Mouse (Mus musculus): ENCODE data around the gene Cwc27. TPM values are rescaled to one million over a fixed set of nuclear protein-coding genes. Genes with fewer than 3 reads are reported as not detected.

Cwc27 gene
- total RNA-seq, 1 experiment = 29.5 TPM

DNA sequence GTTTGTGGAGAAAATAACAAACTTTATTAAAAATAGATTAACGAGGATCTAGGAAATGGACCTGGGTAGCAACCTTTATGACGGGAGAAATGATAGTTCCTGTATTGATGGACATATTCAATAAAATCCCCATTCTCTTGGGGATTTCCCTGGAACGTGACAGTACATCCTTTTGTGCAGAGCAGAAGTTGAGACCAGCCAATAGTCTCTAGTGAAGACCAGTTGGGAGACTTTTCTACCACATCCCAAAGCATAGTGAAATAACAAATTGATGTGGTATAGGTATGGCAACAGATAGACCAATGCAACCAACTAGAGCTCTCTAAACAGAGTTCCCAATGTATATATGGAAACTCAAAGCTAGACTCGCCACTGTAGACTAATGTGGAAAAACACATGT is 220.7 kb downstream of the Cwc27 start:
- Histone ChIP-seq H3K4me3 (ENCODE audit: insufficient read depth in 1 of 2, low read depth in 1 of 2, low read length in 2 of 2, poor library complexity in 1 of 2, severe bottlenecking in 1 of 2) (no peak overlapping the region), H3K9ac (ENCODE audit: insufficient read depth, low read depth, low read length, poor library complexity, severe bottlenecking) (no peak overlapping the region), H3K9me3 (ENCODE audit: control insufficient read depth, insufficient read depth, low read depth, low read length) (no peaks in the 10 kb centered on the region), H3K4me1 (ENCODE audit: control insufficient read depth in 2 of 2, insufficient read depth in 2 of 2, low read length in 2 of 2, poor library complexity in 1 of 2) (no peaks in the 10 kb centered on the region), H3K36me3 (ENCODE audit: control insufficient read depth, insufficient read depth, low read length, poor library complexity, severe bottlenecking) (no peaks in the 10 kb centered on the region), H3K27ac (ENCODE audit: insufficient read depth, low read depth, low read length, poor library complexity, severe bottlenecking) (no peak overlapping the region)
- in situ Hi-C loops (cut with MboI; ENCODE audit: low sequenced_read_pairs in 2 of 2, unreplicated experiment in 2 of 2) = no loop called here
- no peak for TF ChIP-seq MAFK (IDR thresholded peaks at IDR 0.05; ENCODE audit: insufficient read depth, low read depth, low read length)
- TF ChIP-seq CHD2 (IDR thresholded peaks at IDR 0.05; ENCODE audit: low read depth, low read length) = no peak
- TF ChIP-seq ZNF384 (IDR thresholded peaks at IDR 0.05; ENCODE audit: low read depth, low read length) = no peak
- TF ChIP-seq HCFC1 (IDR thresholded peaks at IDR 0.05; ENCODE audit: borderline replicate concordance, insufficient read depth, low read length) = no peak
- no peak for TF ChIP-seq ZC3H11A (IDR thresholded peaks at IDR 0.05; ENCODE audit: borderline replicate concordance, low read depth, low read length)
- DNase-seq (ENCODE audit: low read depth, low spot score) = no peak

DNA sequence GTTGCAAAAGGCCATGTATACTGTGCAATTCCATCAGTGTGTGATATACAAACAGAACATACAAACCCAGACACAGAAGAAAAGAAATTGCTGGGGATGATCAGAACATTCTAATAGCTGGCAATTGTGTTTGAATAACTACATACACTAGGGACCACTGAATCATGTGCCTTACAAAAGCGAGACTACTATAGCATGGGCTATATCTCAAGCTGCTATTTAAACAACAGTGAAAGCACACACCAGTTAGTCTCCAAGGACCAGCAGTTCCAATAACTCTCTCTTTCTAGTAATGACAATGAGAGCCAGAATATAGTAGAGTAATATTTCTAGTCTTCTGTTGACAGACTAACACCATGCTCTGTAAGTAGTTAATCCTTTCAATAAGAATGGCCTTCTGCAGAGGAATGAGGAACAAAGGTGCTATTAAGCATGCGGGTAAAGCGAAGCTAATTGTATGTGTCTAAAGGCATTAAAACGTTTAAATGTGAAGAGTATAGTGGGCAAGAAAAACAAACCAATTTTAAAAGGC is 222.1 kb downstream of the Cwc27 start:
- TF ChIP-seq CHD2 (IDR thresholded peaks at IDR 0.05; ENCODE audit: low read depth, low read length) (no peak), ZC3H11A (IDR thresholded peaks at IDR 0.05; ENCODE audit: borderline replicate concordance, low read depth, low read length) (no peak), HCFC1 (IDR thresholded peaks at IDR 0.05; ENCODE audit: borderline replicate concordance, insufficient read depth, low read length) (no peak)
- no peaks in the 10 kb centered on the region for H3K9me3 ChIP-seq (ENCODE audit: control insufficient read depth, insufficient read depth, low read depth, low read length)
- no peak overlapping the region for H3K27ac ChIP-seq (ENCODE audit: insufficient read depth, low read depth, low read length, poor library complexity, severe bottlenecking)
- no peak overlapping the region for H3K4me3 ChIP-seq (ENCODE audit: insufficient read depth in 1 of 2, low read depth in 1 of 2, low read length in 2 of 2, poor library complexity in 1 of 2, severe bottlenecking in 1 of 2)
- no peaks in the 10 kb centered on the region for H3K4me1 ChIP-seq (ENCODE audit: control insufficient read depth in 2 of 2, insufficient read depth in 2 of 2, low read length in 2 of 2, poor library complexity in 1 of 2)
- no peaks in the 10 kb centered on the region for H3K36me3 ChIP-seq (ENCODE audit: control insufficient read depth, insufficient read depth, low read length, poor library complexity, severe bottlenecking)
- no peak for DNase-seq (ENCODE audit: low read depth, low spot score)
- in situ Hi-C loops (cut with MboI; ENCODE audit: low sequenced_read_pairs in 2 of 2, unreplicated experiment in 2 of 2) = no loop called here
- H3K9ac ChIP-seq (ENCODE audit: insufficient read depth, low read depth, low read length, poor library complexity, severe bottlenecking) = no peak overlapping the region

DNA sequence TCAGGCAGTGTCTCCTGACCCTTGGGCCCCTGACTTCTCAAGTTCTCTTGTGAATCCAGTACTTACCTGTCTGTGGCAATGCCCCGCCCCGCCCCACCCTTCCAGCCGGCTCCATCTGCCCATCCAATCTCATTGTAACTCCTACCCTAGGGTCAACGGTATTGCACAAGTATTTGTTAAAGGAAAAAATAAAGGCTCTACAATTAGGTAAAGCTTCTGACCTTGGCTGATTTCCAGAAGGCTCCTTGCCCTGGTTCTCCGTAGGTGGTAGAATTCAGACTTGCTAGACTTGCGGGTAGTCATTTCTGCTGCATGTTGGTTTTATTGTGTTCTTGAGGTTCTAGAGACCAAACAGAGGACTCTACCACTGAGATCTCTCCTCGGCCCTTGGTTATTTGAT is 226.0 kb downstream of the Cwc27 start:
- DNase-seq (ENCODE audit: low read depth, low spot score) = no peak
- no peak for TF ChIP-seq ZNF384 (IDR thresholded peaks at IDR 0.05; ENCODE audit: low read depth, low read length)
- TF ChIP-seq HCFC1 (IDR thresholded peaks at IDR 0.05; ENCODE audit: borderline replicate concordance, insufficient read depth, low read length) = no peak
- TF ChIP-seq CHD2 (IDR thresholded peaks at IDR 0.05; ENCODE audit: low read depth, low read length) = no peak
- TF ChIP-seq ZC3H11A (IDR thresholded peaks at IDR 0.05; ENCODE audit: borderline replicate concordance, low read depth, low read length) = no peak
- TF ChIP-seq MAFK (IDR thresholded peaks at IDR 0.05; ENCODE audit: insufficient read depth, low read depth, low read length) = no peak
- no peak overlapping the region for H3K27ac ChIP-seq (ENCODE audit: insufficient read depth, low read depth, low read length, poor library complexity, severe bottlenecking)
- no peaks in the 10 kb centered on the region for H3K9me3 ChIP-seq (ENCODE audit: control insufficient read depth, insufficient read depth, low read depth, low read length)
- in situ Hi-C loops (cut with MboI; ENCODE audit: low sequenced_read_pairs in 2 of 2, unreplicated experiment in 2 of 2) = no loop called here
- no peaks in the 10 kb centered on the region for H3K4me1 ChIP-seq (ENCODE audit: control insufficient read depth in 2 of 2, insufficient read depth in 2 of 2, low read length in 2 of 2, poor library complexity in 1 of 2)
- no peak overlapping the region for H3K4me3 ChIP-seq (ENCODE audit: insufficient read depth in 1 of 2, low read depth in 1 of 2, low read length in 2 of 2, poor library complexity in 1 of 2, severe bottlenecking in 1 of 2)
- no peak overlapping the region for H3K9ac ChIP-seq (ENCODE audit: insufficient read depth, low read depth, low read length, poor library complexity, severe bottlenecking)
- no peaks in the 10 kb centered on the region for H3K36me3 ChIP-seq (ENCODE audit: control insufficient read depth, insufficient read depth, low read length, poor library complexity, severe bottlenecking)

DNA sequence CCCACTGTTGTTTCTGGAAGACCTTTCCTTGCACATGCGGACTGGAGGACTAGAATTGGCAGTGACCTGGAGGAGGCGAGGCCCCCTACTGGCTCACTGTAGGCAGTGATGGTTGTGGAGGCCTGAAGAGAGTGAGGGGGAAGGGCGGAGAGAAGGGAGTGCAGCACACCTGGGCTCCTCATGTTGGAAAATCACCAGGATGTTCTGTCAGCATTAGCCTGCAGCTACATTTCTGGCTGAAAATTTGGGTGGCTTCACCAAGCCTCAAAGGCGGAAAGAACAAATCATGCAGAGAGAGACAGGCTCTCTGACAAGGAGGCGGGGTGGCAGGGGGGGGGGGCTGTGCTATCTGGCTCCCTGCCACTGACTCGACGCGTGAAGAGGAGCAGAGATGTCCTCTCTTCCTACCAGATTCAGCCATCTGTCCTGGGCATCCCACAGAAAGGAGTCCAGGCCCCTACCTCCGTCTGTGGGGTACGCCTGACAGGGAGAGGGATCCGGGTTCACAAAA is 226.8 kb downstream of the Cwc27 start:
- in situ Hi-C loops (cut with MboI; ENCODE audit: low sequenced_read_pairs in 2 of 2, unreplicated experiment in 2 of 2) = no loop called here
- peak; percentile 19 for DNase-seq (ENCODE audit: low read depth, low spot score)
- no peak overlapping the region for H3K4me3 ChIP-seq (ENCODE audit: insufficient read depth in 1 of 2, low read depth in 1 of 2, low read length in 2 of 2, poor library complexity in 1 of 2, severe bottlenecking in 1 of 2)
- no peaks in the 10 kb centered on the region for H3K4me1 ChIP-seq (ENCODE audit: control insufficient read depth in 2 of 2, insufficient read depth in 2 of 2, low read length in 2 of 2, poor library complexity in 1 of 2)
- H3K27ac ChIP-seq (ENCODE audit: insufficient read depth, low read depth, low read length, poor library complexity, severe bottlenecking) = no peak overlapping the region
- no peaks in the 10 kb centered on the region for H3K9me3 ChIP-seq (ENCODE audit: control insufficient read depth, insufficient read depth, low read depth, low read length)
- TF ChIP-seq ZNF384 (IDR thresholded peaks at IDR 0.05; ENCODE audit: low read depth, low read length) (no peak), ZC3H11A (IDR thresholded peaks at IDR 0.05; ENCODE audit: borderline replicate concordance, low read depth, low read length) (no peak), MAFK (IDR thresholded peaks at IDR 0.05; ENCODE audit: insufficient read depth, low read depth, low read length) (no peak), HCFC1 (IDR thresholded peaks at IDR 0.05; ENCODE audit: borderline replicate concordance, insufficient read depth, low read length) (no peak), CHD2 (IDR thresholded peaks at IDR 0.05; ENCODE audit: low read depth, low read length) (no peak)
- H3K36me3 ChIP-seq (ENCODE audit: control insufficient read depth, insufficient read depth, low read length, poor library complexity, severe bottlenecking) = no peaks in the 10 kb centered on the region
- no peak overlapping the region for H3K9ac ChIP-seq (ENCODE audit: insufficient read depth, low read depth, low read length, poor library complexity, severe bottlenecking)

DNA sequence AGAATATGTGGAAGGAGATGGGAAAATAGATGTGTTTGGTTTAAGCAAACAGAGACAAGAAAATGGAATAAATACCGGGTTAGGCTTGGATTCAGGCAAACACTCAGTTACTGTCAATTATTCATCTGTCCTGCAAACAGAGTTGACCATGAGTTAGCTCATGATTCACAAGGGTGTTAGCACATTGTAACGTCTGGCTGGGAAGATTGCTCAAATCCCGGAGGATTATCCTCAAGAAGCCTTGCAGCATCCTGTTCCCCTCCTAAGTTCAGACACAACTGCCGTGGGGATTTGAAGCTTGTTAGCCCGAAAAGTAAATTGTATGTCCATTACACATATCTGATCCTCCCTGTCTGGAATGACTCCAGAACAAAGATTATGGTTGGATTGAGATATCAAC is 228.6 kb downstream of the Cwc27 start:
- TF ChIP-seq CHD2 (IDR thresholded peaks at IDR 0.05; ENCODE audit: low read depth, low read length) (no peak), MAFK (IDR thresholded peaks at IDR 0.05; ENCODE audit: insufficient read depth, low read depth, low read length) (no peak)
- in situ Hi-C loops (cut with MboI; ENCODE audit: low sequenced_read_pairs in 2 of 2, unreplicated experiment in 2 of 2) = no loop called here
- Histone ChIP-seq H3K4me1 (ENCODE audit: control insufficient read depth in 2 of 2, insufficient read depth in 2 of 2, low read length in 2 of 2, poor library complexity in 1 of 2) (no peaks in the 10 kb centered on the region), H3K27ac (ENCODE audit: insufficient read depth, low read depth, low read length, poor library complexity, severe bottlenecking) (no peak overlapping the region), H3K9me3 (ENCODE audit: control insufficient read depth, insufficient read depth, low read depth, low read length) (no peaks in the 10 kb centered on the region), H3K36me3 (ENCODE audit: control insufficient read depth, insufficient read depth, low read length, poor library complexity, severe bottlenecking) (no peaks in the 10 kb centered on the region), H3K4me3 (ENCODE audit: insufficient read depth in 1 of 2, low read depth in 1 of 2, low read length in 2 of 2, poor library complexity in 1 of 2, severe bottlenecking in 1 of 2) (no peak overlapping the region), H3K9ac (ENCODE audit: insufficient read depth, low read depth, low read length, poor library complexity, severe bottlenecking) (no peak overlapping the region)
- no peak for DNase-seq (ENCODE audit: low read depth, low spot score)

Other genes with a start within 250 kb of the Cwc27 start
- gene Srek1ip1, start 24.7 kb downstream of the Cwc27 start, total RNA-seq (2012; rRNA removed) = 3.5 and 5.9 TPM in 2 replicates
- 0.58 and 1.7 TPM in 2 replicates for gene Shisal2b, start 46.8 kb upstream of the Cwc27 start, total RNA-seq (2012; rRNA removed)
- 0.05 and 0.09 TPM in 2 replicates for gene Rgs7bp, start 237.8 kb upstream of the Cwc27 start, total RNA-seq (2012; rRNA removed)

Measured in ES-E14 (cell line).